Mouse (Mus musculus): Measurements from ENCODE around the gene Pik3r2.

Gene Pik3r2

DNA sequence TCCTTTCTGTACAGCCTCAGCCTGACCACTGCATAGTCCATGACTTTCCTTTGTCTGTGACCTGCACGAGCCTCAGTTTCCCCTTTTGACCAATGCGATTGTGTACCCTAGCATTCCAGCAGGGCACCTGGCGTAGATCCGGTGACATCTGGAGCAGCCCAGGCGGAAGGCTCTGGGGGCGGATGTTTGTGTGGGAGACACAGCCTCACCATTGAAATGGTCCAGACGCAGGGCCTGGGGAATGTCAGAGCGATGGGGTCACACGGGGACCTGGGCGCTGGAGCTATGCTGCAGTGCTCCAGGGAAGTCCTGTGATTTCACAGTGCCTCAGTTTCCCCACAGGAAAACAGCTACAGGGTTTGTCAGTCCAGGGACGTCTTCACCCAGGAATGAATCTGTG is 34.3 kb downstream of the Pik3r2 start:
- no peak for DNase-seq (ENCODE audit: low read depth)

DNA sequence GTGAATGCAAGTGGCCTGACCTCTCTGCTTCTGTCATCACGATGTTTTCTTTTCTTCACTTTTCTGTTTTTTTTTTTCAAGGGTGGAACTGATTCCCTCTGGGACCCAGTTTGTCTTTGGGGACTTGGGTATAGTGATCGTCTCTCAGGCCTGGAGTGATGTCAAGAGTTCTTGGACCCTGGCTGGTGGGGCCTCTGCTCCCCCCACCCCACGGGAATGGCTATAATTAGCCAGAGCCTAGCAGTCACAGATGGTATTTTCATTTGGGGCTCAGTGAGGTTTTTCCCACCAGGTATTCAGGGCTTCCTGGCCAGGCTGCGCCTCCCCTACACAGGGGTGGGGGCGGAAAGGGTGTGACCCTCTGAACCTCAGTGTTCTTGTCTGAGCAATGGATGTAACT is 34.9 kb downstream of the Pik3r2 start:
- no peak for DNase-seq (ENCODE audit: low read depth)

- no peak for DNase-seq (ENCODE audit: low read depth)
These were observed 38.3 kb downstream of the Pik3r2 start for GRCm38 (mm10) chr8:70738211-70738610.

DNA sequence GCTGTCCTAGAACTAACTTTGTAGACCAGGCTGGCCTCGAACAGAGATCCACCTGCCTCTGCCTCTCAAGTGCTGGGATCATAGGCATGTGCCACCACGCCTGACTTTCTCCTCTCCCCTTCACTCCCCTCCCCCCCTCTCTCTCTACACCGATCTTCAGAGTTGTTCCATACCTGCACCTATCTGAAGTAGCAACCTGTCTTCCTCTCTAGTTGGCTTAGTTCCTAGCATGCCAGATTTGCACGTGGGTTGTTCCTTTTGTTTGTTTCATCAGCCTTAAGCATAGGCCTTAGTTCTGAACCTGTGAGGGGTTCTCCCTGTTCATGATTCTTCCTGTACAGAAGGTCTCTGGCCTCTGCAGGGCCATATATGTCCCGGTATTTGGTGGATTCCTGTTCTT is 38.8 kb downstream of the Pik3r2 start:
- DNase-seq (ENCODE audit: low read depth) = no peak

- no peak for DNase-seq (ENCODE audit: low read depth)
These were observed 45.6 kb downstream of the Pik3r2 start for GRCm38 (mm10) chr8:70730956-70731355.

DNA sequence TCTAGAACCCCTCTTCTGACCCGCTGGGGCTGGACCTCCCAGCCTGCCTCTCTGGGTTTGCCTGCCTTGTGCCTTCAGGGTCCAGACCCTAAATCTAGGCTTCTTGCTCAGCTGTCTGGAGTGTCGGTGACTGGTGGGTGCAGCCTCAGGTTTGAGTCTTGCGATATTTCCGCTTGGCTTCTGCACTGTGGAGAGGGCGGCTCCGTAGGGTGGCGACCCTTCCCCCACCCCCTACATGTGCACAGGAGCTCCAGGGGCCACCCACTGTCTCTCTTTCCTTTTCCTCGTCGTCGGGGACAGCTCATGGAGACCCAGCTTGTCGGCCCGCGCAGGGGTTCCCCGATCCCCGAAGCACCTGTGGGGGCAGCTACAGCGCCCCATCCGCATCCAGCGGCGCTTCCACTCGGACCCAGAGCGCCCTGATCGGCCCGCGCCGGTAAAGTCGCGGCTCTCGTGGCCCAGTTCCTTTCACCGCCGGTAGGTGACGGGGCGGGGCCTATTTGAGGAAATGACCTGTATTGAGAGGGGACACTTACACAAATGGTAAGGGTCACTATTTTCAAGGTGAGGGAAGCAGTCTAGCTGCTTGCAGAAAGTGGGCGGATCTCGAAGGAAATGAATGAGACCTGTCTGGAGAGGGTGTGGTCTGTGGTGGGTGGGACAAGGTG is 46.6 kb downstream of the Pik3r2 start:
- DNase-seq (ENCODE audit: low read depth) = peak; percentile 64

DNA sequence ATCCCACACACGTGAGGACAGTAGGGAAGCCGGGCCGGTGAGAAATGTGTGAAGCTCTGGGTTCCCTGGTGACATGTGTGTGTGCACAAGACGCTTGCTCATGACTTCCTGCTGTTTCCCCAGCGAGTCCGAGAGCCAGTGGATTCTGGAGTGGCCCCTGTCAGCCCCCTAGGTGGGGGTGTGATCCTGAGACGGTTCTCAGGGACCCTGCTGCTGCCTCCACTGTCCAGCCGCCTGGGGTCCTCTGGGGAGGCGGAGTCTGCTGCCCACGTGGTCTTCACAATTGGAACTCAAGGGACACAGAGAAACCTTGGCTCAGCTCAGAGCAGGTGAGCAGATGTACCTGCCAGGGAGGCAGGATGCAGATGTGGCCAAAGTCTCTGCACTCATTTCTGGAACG is 49.8 kb downstream of the Pik3r2 start:
- DNase-seq (ENCODE audit: low read depth) = no peak

GRCm38 (mm10) chr8:70725792-70726447 is 50.6 kb downstream of the Pik3r2 start:
- DNase-seq (ENCODE audit: low read depth) = no peak

DNA sequence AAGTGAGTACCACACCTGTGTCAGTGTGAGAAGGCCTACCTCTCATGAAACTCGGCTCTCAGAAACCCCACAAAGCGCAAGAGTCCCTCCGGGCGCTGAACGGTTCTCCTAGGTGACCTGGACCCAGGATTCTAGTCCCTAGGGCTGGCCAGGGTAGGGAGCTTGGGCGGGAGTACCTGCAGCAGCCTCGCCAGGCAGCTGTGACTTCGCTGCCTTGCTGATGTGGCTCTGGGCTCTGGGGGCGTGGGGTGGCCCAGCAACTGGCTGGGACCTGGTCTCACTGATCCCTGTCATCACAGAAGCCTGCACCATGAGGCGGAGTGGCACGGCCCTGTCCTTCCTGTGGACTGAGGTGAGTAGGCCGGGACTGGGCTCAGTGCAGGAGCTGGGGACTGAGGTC is 52.3 kb downstream of the Pik3r2 start:
- no peak for DNase-seq (ENCODE audit: low read depth)

DNA sequence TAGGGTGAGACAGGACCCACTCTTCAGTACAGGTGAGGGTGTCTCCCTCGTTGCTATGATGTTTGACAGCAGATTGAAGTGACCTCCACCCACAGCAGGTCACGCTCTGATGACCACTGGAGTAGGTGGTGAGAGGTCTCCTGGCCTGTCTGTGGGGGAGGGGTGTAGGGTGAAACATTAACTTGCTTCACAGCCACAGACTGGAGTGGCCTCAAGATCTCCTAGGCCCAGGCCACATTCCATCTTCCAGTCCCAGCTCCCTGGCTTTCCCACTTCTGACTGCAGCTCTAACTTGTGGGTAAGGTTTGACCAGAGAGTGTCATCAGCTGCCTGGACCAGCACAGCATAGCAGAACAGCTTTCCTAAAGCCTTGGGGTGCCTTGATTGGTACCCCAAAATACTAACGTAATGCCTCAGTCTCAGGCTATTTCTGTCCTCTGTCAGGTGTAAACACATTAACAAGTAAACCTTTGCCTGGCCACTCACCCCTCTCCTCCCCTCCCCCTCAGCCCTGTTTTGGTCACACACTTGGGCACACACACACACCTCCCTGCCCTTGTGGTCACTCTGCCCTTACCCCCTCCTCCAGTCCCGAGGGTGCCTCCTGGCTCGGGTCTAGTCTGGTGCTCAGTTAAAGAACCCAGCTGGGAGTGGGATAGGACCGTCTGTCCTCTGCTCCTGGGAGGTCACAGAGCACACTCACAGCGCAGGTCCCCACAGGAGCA is 52.9 kb downstream of the Pik3r2 start, which contains the start of gene Pde4c:
Pde4c (plus strand) TSS at position 235 of the 725 bp plus-strand sequence.
- DNase-seq (ENCODE audit: low read depth) = no peak

DNA sequence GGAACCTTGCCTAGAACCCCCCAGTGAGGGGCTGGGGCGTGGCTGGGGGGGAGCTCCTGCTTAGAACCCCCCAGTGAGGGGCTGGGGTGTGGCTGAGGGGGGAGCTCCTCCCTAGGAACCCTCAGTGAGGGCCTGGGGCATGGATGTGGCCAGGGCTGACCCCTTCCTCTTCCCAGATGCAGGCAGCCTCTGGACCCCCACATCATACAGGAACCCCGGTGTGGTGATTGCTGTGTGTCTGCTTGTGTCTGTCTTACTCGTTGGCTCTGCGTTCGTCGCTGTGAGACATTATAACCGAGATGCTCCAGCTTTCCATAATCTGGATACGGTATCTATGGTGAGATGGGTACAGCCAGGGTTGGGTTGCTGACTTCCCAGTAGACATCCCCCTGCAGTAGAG is 54.9 kb downstream of the Pik3r2 start:
- no peak for DNase-seq (ENCODE audit: low read depth)

- peak; percentile 90 for DNase-seq (ENCODE audit: low read depth)
These were observed 55.8 kb downstream of the Pik3r2 start for GRCm38 (mm10) chr8:70720739-70721138.

DNA sequence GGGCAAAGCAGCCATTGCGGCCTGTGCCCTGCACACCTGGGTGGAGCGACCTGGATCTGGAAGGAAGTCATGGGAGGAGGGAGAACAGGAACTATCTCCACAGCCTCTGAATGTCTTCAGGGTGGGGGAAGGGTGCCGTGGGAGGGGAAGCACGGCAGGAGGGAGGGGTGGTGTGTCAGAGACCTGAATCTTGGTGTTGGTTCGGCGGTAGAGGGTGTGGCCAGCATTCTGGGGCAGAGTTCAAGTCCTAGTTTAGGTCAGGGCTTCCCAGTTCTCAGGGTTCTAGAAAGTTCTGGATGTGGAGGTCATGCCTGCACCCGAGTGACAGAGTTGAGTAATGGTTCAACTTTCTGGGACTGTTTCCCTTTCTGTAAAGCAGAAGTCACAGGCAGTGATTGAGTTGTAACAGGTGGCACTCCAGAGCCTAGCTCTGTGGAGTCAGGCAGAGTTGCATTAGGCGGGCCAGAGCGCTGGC is 56.7 kb downstream of the Pik3r2 start:
- DNase-seq (ENCODE audit: low read depth) = no peak

DNA sequence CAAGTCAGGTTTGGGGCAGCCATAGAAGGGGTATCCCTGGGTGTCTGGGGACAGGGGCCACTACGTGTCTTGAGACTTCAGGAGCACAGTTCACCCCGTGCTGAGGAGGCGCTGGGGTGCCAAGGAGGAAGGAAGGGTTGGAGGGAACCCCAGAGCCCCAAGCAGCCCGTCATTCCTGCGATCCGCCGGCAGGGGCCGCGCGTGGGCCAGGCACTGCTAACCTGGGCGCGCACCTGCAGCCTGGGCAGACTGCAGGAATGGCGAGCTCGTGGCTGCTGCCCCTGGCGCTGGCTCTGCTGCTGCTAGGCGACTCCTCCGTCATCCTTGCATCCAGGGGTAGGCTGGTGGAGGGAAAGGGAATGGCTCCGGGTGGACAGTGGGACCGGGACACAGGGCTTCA is 58.2 kb downstream of the Pik3r2 start, which contains the start of gene Gm3336:
Gm3336 (plus strand) TSS at position 247 of the 400 bp plus-strand sequence.
- DNase-seq (ENCODE audit: low read depth) = peak; percentile 85

Measured in naive thymus-derived CD4-positive, alpha-beta T cell, adult 2 months (primary cell).